Mouse (Mus musculus): ENCODE data around the gene Mixl1. TPM values are rescaled to one million over a fixed set of nuclear protein-coding genes. Genes with fewer than 3 reads are reported as not detected.

Gene Mixl1
- not detected for polyA plus RNA-seq (2012; fragmentation: generic; extraction: Trizol)
- long read RNA-seq, experiment 1: 0 reads
- long read RNA-seq, experiment 2: 0 reads

GRCm38 (mm10) chr1:180696626-180697352 is at the start of gene Mixl1:
Gene Mixl1 (minus strand): TSS chr1:180697034.
- Histone ChIP-seq H3K79me2 (ENCODE audit: control insufficient read depth, insufficient read depth) (no peaks in the 10 kb centered on the region), H3K4me3 (ENCODE audit: insufficient read depth, poor library complexity, severe bottlenecking) (no peak within 1 kb of the TSS), H3K36me3 (ENCODE audit: control insufficient read depth, insufficient read depth) (peaks cover 9% of the 10 kb centered on the region), H3K27me3 (ENCODE audit: control insufficient read depth, insufficient read depth, insufficient read length) (peaks cover 24% of the 10 kb centered on the region), H3K79me3 (ENCODE audit: low read depth) (no peaks in the 10 kb centered on the region), H3ac (ENCODE audit: control insufficient read depth, insufficient read length, low read depth) (no peak within 1 kb of the TSS)
- TF ChIP-seq MYOD1 (IDR thresholded peaks at IDR 0.05; ENCODE audit: control insufficient read depth, insufficient read length, low read depth) (no peak), USF1 (IDR thresholded peaks at IDR 0.05; ENCODE audit: low read depth) (no peak)

DNA sequence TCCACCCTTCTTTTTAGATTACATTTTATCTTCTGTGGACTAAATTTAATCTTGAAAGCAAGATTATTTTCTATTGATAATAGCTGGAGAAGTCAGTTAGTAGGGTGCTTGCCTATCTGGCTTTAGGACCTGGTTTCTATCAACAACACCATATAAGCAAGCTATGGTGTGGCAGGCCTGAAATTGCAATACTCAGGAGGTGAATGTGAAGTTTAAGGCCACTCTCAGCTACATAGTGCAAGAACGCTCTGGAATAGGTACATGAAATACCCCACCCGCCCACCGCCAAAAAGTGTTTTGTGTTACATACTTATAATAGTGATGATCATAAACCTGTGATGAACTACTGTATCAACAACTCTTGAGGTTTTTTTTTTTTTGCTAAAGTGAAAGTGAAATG is 32.4 kb upstream of the Mixl1 start:
- Histone ChIP-seq H3K79me3 (ENCODE audit: low read depth) (peaks cover 68% of the 10 kb centered on the region), H3K27me3 (ENCODE audit: control insufficient read depth, insufficient read depth, insufficient read length) (no peaks in the 10 kb centered on the region), H3K36me3 (ENCODE audit: control insufficient read depth, insufficient read depth) (peaks cover 6% of the 10 kb centered on the region), H3K4me3 (ENCODE audit: insufficient read depth, poor library complexity, severe bottlenecking) (no peak overlapping the region), H3K79me2 (ENCODE audit: control insufficient read depth, insufficient read depth) (peaks cover 82% of the 10 kb centered on the region), H3ac (ENCODE audit: control insufficient read depth, insufficient read length, low read depth) (no peak overlapping the region)
- TF ChIP-seq FOSL1 (IDR thresholded peaks at IDR 0.05; ENCODE audit: insufficient read depth, low read length, poor library complexity, severe bottlenecking) (no peak), CEBPB (IDR thresholded peaks at IDR 0.05; ENCODE audit: low read depth) (no peak), CTCF (IDR thresholded peaks at IDR 0.05; ENCODE audit: control insufficient read depth, insufficient read depth, insufficient read length) (no peak)

DNA sequence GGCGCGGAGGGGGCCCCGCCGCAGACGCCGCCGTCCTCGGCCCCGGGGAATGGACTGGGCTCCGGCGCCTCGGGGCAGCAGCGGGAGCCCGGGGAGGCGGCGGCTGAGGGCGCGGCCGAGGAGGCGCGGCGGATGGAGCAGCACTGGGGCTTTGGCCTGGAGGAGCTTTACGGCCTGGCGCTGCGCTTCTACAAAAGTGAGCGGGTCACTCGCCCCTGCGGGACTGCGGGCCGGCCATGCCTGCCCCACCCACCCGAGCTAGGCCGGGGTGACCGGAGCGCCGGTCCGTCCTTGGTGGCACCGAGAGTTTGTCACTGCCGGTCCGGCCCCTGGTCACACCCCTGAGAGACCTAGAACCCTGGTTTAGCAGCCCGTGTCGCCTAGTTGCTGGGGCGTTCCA is 29.3 kb upstream of the Mixl1 start:
- H3ac ChIP-seq (ENCODE audit: control insufficient read depth, insufficient read length, low read depth): peak overlapping the region; percentile 82
- no peaks in the 10 kb centered on the region for H3K27me3 ChIP-seq (ENCODE audit: control insufficient read depth, insufficient read depth, insufficient read length)

GRCm38 (mm10) chr1:180725704-180726179 is 28.9 kb upstream of the Mixl1 start, which contains the start of gene Acbd3:
Gene Acbd3 (plus strand): TSS chr1:180726043.
- Histone ChIP-seq H3K79me3 (ENCODE audit: low read depth) (peaks cover 45% of the 10 kb centered on the region), H3K4me3 (ENCODE audit: insufficient read depth, poor library complexity, severe bottlenecking) (peak within 1 kb of the TSS; percentile 82), H3K36me3 (ENCODE audit: control insufficient read depth, insufficient read depth) (no peaks in the 10 kb centered on the region), H3ac (ENCODE audit: control insufficient read depth, insufficient read length, low read depth) (peak within 1 kb of the TSS; percentile 82), H3K79me2 (ENCODE audit: control insufficient read depth, insufficient read depth) (peaks cover 47% of the 10 kb centered on the region), H3K27me3 (ENCODE audit: control insufficient read depth, insufficient read depth, insufficient read length) (no peaks in the 10 kb centered on the region)
- TF ChIP-seq FOSL1 (IDR thresholded peaks at IDR 0.05; ENCODE audit: insufficient read depth, low read length, poor library complexity, severe bottlenecking) (no peak), MYOD1 (IDR thresholded peaks at IDR 0.05; ENCODE audit: control insufficient read depth, insufficient read length, low read depth) (no peak), CEBPB (IDR thresholded peaks at IDR 0.05; ENCODE audit: low read depth) (no peak), CTCF (IDR thresholded peaks at IDR 0.05; ENCODE audit: control insufficient read depth, insufficient read depth, insufficient read length) (no peak), MAX (IDR thresholded peaks at IDR 0.05) (no peak)

More for the DNA sequence above, 29.3 kb upstream of the Mixl1 start:
- Histone ChIP-seq H3K4me3 (ENCODE audit: insufficient read depth, poor library complexity, severe bottlenecking) (peak overlapping the region; percentile 82), H3K36me3 (ENCODE audit: control insufficient read depth, insufficient read depth) (no peaks in the 10 kb centered on the region), H3K79me3 (ENCODE audit: low read depth) (peaks cover 50% of the 10 kb centered on the region), H3K79me2 (ENCODE audit: control insufficient read depth, insufficient read depth) (peaks cover 52% of the 10 kb centered on the region)
- no peak for TF ChIP-seq MYOG (IDR thresholded peaks at IDR 0.05; ENCODE audit: control insufficient read depth, extremely low read depth, insufficient read length)
- no peak for TF ChIP-seq CEBPB (IDR thresholded peaks at IDR 0.05; ENCODE audit: low read depth)
- no peak for TF ChIP-seq MAX (IDR thresholded peaks at IDR 0.05)
- TF ChIP-seq MYOD1 (IDR thresholded peaks at IDR 0.05; ENCODE audit: control insufficient read depth, insufficient read length, low read depth): no peak
- no peak for TF ChIP-seq USF1 (IDR thresholded peaks at IDR 0.05; ENCODE audit: low read depth)
- TF ChIP-seq CTCF (IDR thresholded peaks at IDR 0.05; ENCODE audit: control insufficient read depth, insufficient read depth, insufficient read length): no peak
- no peak for TF ChIP-seq FOSL1 (IDR thresholded peaks at IDR 0.05; ENCODE audit: insufficient read depth, low read length, poor library complexity, severe bottlenecking)

- Histone ChIP-seq H3K4me3 (ENCODE audit: insufficient read depth, poor library complexity, severe bottlenecking) (no peak overlapping the region), H3K79me2 (ENCODE audit: control insufficient read depth, insufficient read depth) (peaks cover 28% of the 10 kb centered on the region), H3K36me3 (ENCODE audit: control insufficient read depth, insufficient read depth) (no peaks in the 10 kb centered on the region), H3K79me3 (ENCODE audit: low read depth) (peaks cover 25% of the 10 kb centered on the region), H3K27me3 (ENCODE audit: control insufficient read depth, insufficient read depth, insufficient read length) (no peaks in the 10 kb centered on the region), H3ac (ENCODE audit: control insufficient read depth, insufficient read length, low read depth) (no peak overlapping the region)
- TF ChIP-seq MYOG (IDR thresholded peaks at IDR 0.05; ENCODE audit: control insufficient read depth, extremely low read depth, insufficient read length) (no peak), FOSL1 (IDR thresholded peaks at IDR 0.05; ENCODE audit: insufficient read depth, low read length, poor library complexity, severe bottlenecking) (no peak), CEBPB (IDR thresholded peaks at IDR 0.05; ENCODE audit: low read depth) (no peak), USF1 (IDR thresholded peaks at IDR 0.05; ENCODE audit: low read depth) (no peak), MYOD1 (IDR thresholded peaks at IDR 0.05; ENCODE audit: control insufficient read depth, insufficient read length, low read depth) (no peak)
These were observed 26.9 kb upstream of the Mixl1 start for GRCm38 (mm10) chr1:180723701-180724238.

DNA sequence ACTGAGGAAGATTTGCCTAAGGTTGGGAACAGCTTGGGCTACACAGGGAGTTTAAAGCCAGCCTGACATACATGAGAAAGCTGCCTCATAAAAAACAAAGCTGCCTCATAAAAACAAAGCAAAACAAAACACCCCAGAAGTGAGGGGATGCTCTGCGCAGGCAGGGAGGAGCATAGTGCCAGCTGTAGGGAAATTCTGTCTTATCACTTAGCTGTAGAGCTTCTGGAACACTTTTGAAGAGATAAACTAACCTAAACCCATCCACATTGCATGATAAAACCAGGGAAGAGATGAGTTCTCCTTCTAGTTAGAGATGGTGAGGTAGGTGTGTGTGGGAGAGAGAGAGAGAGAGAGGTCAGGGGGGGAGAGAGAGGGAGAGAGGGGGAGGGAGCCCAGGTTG is 25.8 kb upstream of the Mixl1 start:
- Histone ChIP-seq H3K4me3 (ENCODE audit: insufficient read depth, poor library complexity, severe bottlenecking) (no peak overlapping the region), H3K79me2 (ENCODE audit: control insufficient read depth, insufficient read depth) (peaks cover 16% of the 10 kb centered on the region), H3K79me3 (ENCODE audit: low read depth) (peaks cover 14% of the 10 kb centered on the region), H3K27me3 (ENCODE audit: control insufficient read depth, insufficient read depth, insufficient read length) (no peaks in the 10 kb centered on the region), H3K36me3 (ENCODE audit: control insufficient read depth, insufficient read depth) (no peaks in the 10 kb centered on the region), H3ac (ENCODE audit: control insufficient read depth, insufficient read length, low read depth) (no peak overlapping the region)
- no peak for TF ChIP-seq USF1 (IDR thresholded peaks at IDR 0.05; ENCODE audit: low read depth)
- TF ChIP-seq FOSL1 (IDR thresholded peaks at IDR 0.05; ENCODE audit: insufficient read depth, low read length, poor library complexity, severe bottlenecking): no peak
- TF ChIP-seq MYOG (IDR thresholded peaks at IDR 0.05; ENCODE audit: control insufficient read depth, extremely low read depth, insufficient read length): no peak
- no peak for TF ChIP-seq MAX (IDR thresholded peaks at IDR 0.05)
- TF ChIP-seq MYOD1 (IDR thresholded peaks at IDR 0.05; ENCODE audit: control insufficient read depth, insufficient read length, low read depth): no peak
- no peak for TF ChIP-seq CTCF (IDR thresholded peaks at IDR 0.05; ENCODE audit: control insufficient read depth, insufficient read depth, insufficient read length)
- TF ChIP-seq CEBPB (IDR thresholded peaks at IDR 0.05; ENCODE audit: low read depth): no peak

All from C2C12 (cell line).